Mouse (Mus musculus): Measurements from ENCODE around the gene Samd4b. TPM values are rescaled to one million over a fixed set of nuclear protein-coding genes. Genes with fewer than 3 reads are reported as not detected.

Gene Samd4b
- total and polyA plus RNA-seq, 3 experiments = 6.4 to 45.9 TPM; not detected in 1

- TF ChIP-seq EP300 (IDR thresholded peaks at IDR 0.05; ENCODE audit: low read depth in 1 of 2, low read length in 2 of 2) = no peak
- TF ChIP-seq GATA1 (IDR thresholded peaks at IDR 0.05; ENCODE audit: low read depth, low read length) = no peak
- TF ChIP-seq RAD21 (IDR thresholded peaks at IDR 0.05; ENCODE audit: low read depth, low read length) = no peak
- no peak for TF ChIP-seq E2F4 (IDR thresholded peaks at IDR 0.05; ENCODE audit: borderline replicate concordance, low read depth, low read length)
- TF ChIP-seq USF1 (IDR thresholded peaks at IDR 0.05; ENCODE audit: low read depth, low read length) = no peak
- no peak for TF ChIP-seq ETS1 (IDR thresholded peaks at IDR 0.05; ENCODE audit: low read depth, low read length)
- TF ChIP-seq USF2 (IDR thresholded peaks at IDR 0.05; ENCODE audit: borderline replicate concordance in 1 of 2, insufficient read depth in 1 of 2, low read depth in 1 of 2, low read length in 2 of 2) = no peak
- TF ChIP-seq ZNF384 (IDR thresholded peaks at IDR 0.05; ENCODE audit: low read depth, low read length) = no peak
- no peak for TF ChIP-seq POLR2A (IDR thresholded peaks at IDR 0.05; ENCODE audit: control insufficient read depth in 1 of 2, insufficient read depth in 1 of 2, low read depth in 1 of 2, low read length in 2 of 2, poor library complexity in 1 of 2)
- no peak for TF ChIP-seq SMC3 (IDR thresholded peaks at IDR 0.05; ENCODE audit: low read depth, low read length)
- no peak for TF ChIP-seq RCOR1 (IDR thresholded peaks at IDR 0.05; ENCODE audit: low read depth, low read length)
- TF ChIP-seq MYC (IDR thresholded peaks at IDR 0.05; ENCODE audit: low read depth, low read length) = no peak
- TF ChIP-seq MAFK (IDR thresholded peaks at IDR 0.05; ENCODE audit: borderline replicate concordance, low read depth, low read length) = no peak
- TF ChIP-seq SIN3A (IDR thresholded peaks at IDR 0.05; ENCODE audit: low read length) = no peak
- no peak for TF ChIP-seq NRF1 (IDR thresholded peaks at IDR 0.05; ENCODE audit: insufficient read depth, low read depth, low read length, poor library complexity, severe bottlenecking)
- TF ChIP-seq JUND (IDR thresholded peaks at IDR 0.05; ENCODE audit: low read depth, low read length) = no peak
- Histone ChIP-seq H3K79me2 (ENCODE audit: control insufficient read depth, insufficient read depth, low read length, poor library complexity) (no peaks in the 10 kb centered on the region), H3K4me3 (ENCODE audit: control insufficient read depth in 1 of 2, insufficient read depth in 1 of 2, low read depth in 2 of 2, low read length in 2 of 2) (no peak overlapping the region), H3K36me3 (ENCODE audit: control insufficient read depth in 1 of 2, insufficient read depth in 2 of 2, low read length in 2 of 2) (no peaks in the 10 kb centered on the region), H3K27ac (ENCODE audit: control insufficient read depth, low read depth, low read length) (no peak overlapping the region), H3K4me1 (ENCODE audit: control insufficient read depth in 1 of 2, insufficient read depth in 2 of 2, low read length in 2 of 2) (peaks cover 0 to 5% of the 10 kb centered on the region in 2 experiments; a peak in 1 of 4 replicates), H3K9me3 (replicated peaks; ENCODE audit: insufficient read depth, low read length) (no peaks in the 10 kb centered on the region), H3K9ac (ENCODE audit: control insufficient read depth, low read depth, low read length, poor library complexity, severe bottlenecking) (no peak overlapping the region), H3K27me3 (ENCODE audit: control insufficient read depth in 1 of 2, insufficient read depth in 2 of 2, low read length in 2 of 2) (no peaks in the 10 kb centered on the region)
- DNase-seq (ENCODE audit: low read depth, low spot score) = no peak
These were observed 238.1 kb downstream of the Samd4b start for GRCm38 (mm10) chr7:28359854-28360253.

GRCm38 (mm10) chr7:28358431-28358830, 239.5 kb downstream of the Samd4b start:
- no peaks in the 10 kb centered on the region for H3K27me3 ChIP-seq (ENCODE audit: control insufficient read depth in 1 of 2, insufficient read depth in 2 of 2, low read length in 2 of 2)
- H3K36me3 ChIP-seq (ENCODE audit: control insufficient read depth in 1 of 2, insufficient read depth in 2 of 2, low read length in 2 of 2) = peaks cover 0 to 1% of the 10 kb centered on the region in 2 experiments; a peak in 2 of 4 replicates
- no peak for TF ChIP-seq TCF12 (IDR thresholded peaks at IDR 0.05; ENCODE audit: low read depth, low read length)
- TF ChIP-seq POLR2AphosphoS5 (IDR thresholded peaks at IDR 0.05; ENCODE audit: borderline replicate concordance, low read depth, low read length) = no peak
- TF ChIP-seq MEF2A (IDR thresholded peaks at IDR 0.05; ENCODE audit: extremely low read depth, insufficient replicate concordance, low read depth, low read length, poor library complexity, severe bottlenecking) = no peak
- no peak for TF ChIP-seq RCOR1 (IDR thresholded peaks at IDR 0.05; ENCODE audit: low read depth, low read length)
- no peak for TF ChIP-seq NRF1 (IDR thresholded peaks at IDR 0.05; ENCODE audit: insufficient read depth, low read depth, low read length, poor library complexity, severe bottlenecking)
- TF ChIP-seq BHLHE40 (IDR thresholded peaks at IDR 0.05; ENCODE audit: borderline replicate concordance, low read depth, low read length) = no peak
- no peak for TF ChIP-seq MXI1 (IDR thresholded peaks at IDR 0.05; ENCODE audit: low read depth, low read length)
- TF ChIP-seq ZNF384 (IDR thresholded peaks at IDR 0.05; ENCODE audit: low read depth, low read length) = no peak
- no peak for TF ChIP-seq UBTF (IDR thresholded peaks at IDR 0.05; ENCODE audit: borderline replicate concordance, insufficient read depth, low read depth, low read length)
- no peak for TF ChIP-seq EP300 (IDR thresholded peaks at IDR 0.05; ENCODE audit: low read depth in 1 of 2, low read length in 2 of 2)
- no peak for TF ChIP-seq ZC3H11A (IDR thresholded peaks at IDR 0.05; ENCODE audit: low read depth, low read length)
- no peak for TF ChIP-seq HCFC1 (IDR thresholded peaks at IDR 0.05; ENCODE audit: low read depth, low read length)
- TF ChIP-seq ZKSCAN1 (IDR thresholded peaks at IDR 0.05; ENCODE audit: low read depth, low read length) = no peak
- no peak for TF ChIP-seq TBP (IDR thresholded peaks at IDR 0.05; ENCODE audit: low read depth, low read length)
- no peak for TF ChIP-seq MAFK (IDR thresholded peaks at IDR 0.05; ENCODE audit: borderline replicate concordance, low read depth, low read length)
- TF ChIP-seq CHD2 (IDR thresholded peaks at IDR 0.05; ENCODE audit: low read length) = no peak
- TF ChIP-seq SIN3A (IDR thresholded peaks at IDR 0.05; ENCODE audit: low read length) = no peak
- no peak overlapping the region for H3K27ac ChIP-seq (ENCODE audit: control insufficient read depth, low read depth, low read length)
- H3K9me3 ChIP-seq (replicated peaks; ENCODE audit: insufficient read depth, low read length) = no peaks in the 10 kb centered on the region
- no peak overlapping the region for H3K4me3 ChIP-seq (ENCODE audit: control insufficient read depth in 1 of 2, insufficient read depth in 1 of 2, low read depth in 2 of 2, low read length in 2 of 2)
- no peak for DNase-seq (ENCODE audit: low read depth, low spot score)
- no peak overlapping the region for H3K9ac ChIP-seq (ENCODE audit: control insufficient read depth, low read depth, low read length, poor library complexity, severe bottlenecking)
- no peaks in the 10 kb centered on the region for H3K79me2 ChIP-seq (ENCODE audit: control insufficient read depth, insufficient read depth, low read length, poor library complexity)
- peaks cover 0 to 6% of the 10 kb centered on the region in 2 experiments; a peak in 1 of 4 replicates for H3K4me1 ChIP-seq (ENCODE audit: control insufficient read depth in 1 of 2, insufficient read depth in 2 of 2, low read length in 2 of 2)

Measured in MEL (cell line).